ENCODE assay signal across 22 mouse cellular contexts in the genomic region with DNA sequence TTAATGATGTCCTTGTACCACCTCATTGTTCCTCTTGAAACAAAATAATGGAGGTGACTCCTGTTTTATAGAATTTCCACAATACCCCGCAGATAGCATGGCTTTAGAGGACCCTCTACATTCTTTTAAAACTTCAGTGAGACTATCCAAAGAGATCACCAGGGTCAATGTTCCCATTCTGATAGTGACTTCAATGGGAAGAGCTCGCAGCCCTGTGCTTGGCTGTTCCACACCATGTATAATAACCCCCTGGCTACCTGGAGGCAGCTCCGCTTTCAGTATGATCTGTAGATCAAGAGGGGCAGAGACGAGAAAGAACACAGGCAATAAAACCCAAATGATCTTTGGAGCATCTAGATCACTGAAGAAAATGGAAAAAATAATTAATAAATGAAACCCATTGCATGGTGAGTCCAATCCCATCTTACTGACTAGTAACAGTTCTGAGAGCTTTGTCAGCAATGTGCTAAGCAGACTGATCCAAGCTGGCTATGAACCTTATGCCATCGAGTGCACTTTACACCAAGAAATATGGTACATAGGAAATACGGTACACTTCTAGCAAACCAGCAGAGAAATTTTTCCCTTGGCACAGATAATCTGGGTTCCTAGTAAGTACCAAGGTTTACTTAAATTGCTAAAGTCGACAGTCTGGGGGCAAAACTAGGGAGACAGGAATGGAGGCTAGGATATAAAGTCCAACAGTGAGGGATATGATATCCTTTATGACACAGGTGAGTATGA.
"Had no signal": no experiment of that assay in that cellular context is flagged by ENCODE, and none has a peak within 500 bp of the region (broad histone marks: within the 10 kb centered on the region; RNA-seq: fewer than 3 reads in every experiment).

No protein-coding gene starts in this region.

- H3K27ac ChIP-seq: heart, embryonic 10.5 days; hindbrain, embryonic 13.5 days; hindbrain, embryonic 15.5 days; hindbrain, postnatal 0 days; kidney, embryonic 15.5 days; kidney, postnatal 0 days; limb, embryonic 13.5 days; limb, embryonic 15.5 days had no signal

- H3K4me1 ChIP-seq: limb, embryonic 13.5 days; limb, embryonic 15.5 days had no signal

- DNase-seq: gastrocnemius, postnatal 14 days; gastrocnemius, postnatal 36 days; heart, adult 18-20 months; heart, postnatal 10 days; heart, postnatal 36 days; kidney, adult 11 months; kidney, adult 9 months; kidney, postnatal 14 days; kidney, postnatal 36 days; layer of hippocampus, adult 9-11 months; layer of hippocampus, postnatal 36 days; left cerebral cortex, postnatal 4 days had no signal

- H3K9ac ChIP-seq: heart, embryonic 12.5 days; hindbrain, embryonic 13.5 days; hindbrain, embryonic 15.5 days; kidney, embryonic 15.5 days; limb, embryonic 13.5 days; limb, embryonic 15.5 days had no signal

- ATAC-seq: hindbrain, postnatal 0 days; intestine, embryonic 16.5 days had no signal

- H3K9me3 ChIP-seq: heart, embryonic 10.5 days; heart, embryonic 12.5 days; hindbrain, embryonic 13.5 days; hindbrain, embryonic 15.5 days; kidney, embryonic 15.5 days; limb, embryonic 13.5 days; limb, embryonic 15.5 days had no signal

- H3K4me3 ChIP-seq: heart, embryonic 10.5 days; heart, embryonic 12.5 days; hindbrain, embryonic 13.5 days; hindbrain, embryonic 15.5 days; kidney, embryonic 15.5 days; limb, embryonic 13.5 days; limb, embryonic 15.5 days had no signal

- H3K27me3 ChIP-seq: heart, embryonic 12.5 days; hindbrain, embryonic 13.5 days; hindbrain, embryonic 15.5 days; kidney, embryonic 15.5 days; limb, embryonic 13.5 days; limb, embryonic 15.5 days had no signal

- H3K36me3 ChIP-seq: heart, embryonic 10.5 days; heart, embryonic 12.5 days; hindbrain, embryonic 13.5 days; hindbrain, embryonic 15.5 days; kidney, embryonic 15.5 days; limb, embryonic 13.5 days; limb, embryonic 15.5 days had no signal

- H3K4me2 ChIP-seq: heart, embryonic 12.5 days; hindbrain, embryonic 13.5 days; hindbrain, embryonic 15.5 days; kidney, embryonic 15.5 days; limb, embryonic 13.5 days; limb, embryonic 15.5 days had no signal
